Mouse (Mus musculus) CH12.LX (cell line): ENCODE results near the gene Lgals9. TPM values are rescaled to one million over a fixed set of nuclear protein-coding genes. Genes with fewer than 3 reads are reported as not detected.

ENCODE experiments used
- DNase-seq: peaks from one replicate; pipeline ENCODE4 v3.0.0-alpha.2; 2013; ENCODE audit errors: extremely low read depth
- H3K27ac ChIP-seq: 2 replicates; pipeline ENCODE4 v1.5.1; 2012; ENCODE audit warnings: low read depth, mild to moderate bottlenecking, control low read depth, moderate library complexity; ENCODE audit not compliant: insufficient read depth
- H3K27me3 ChIP-seq: replicated peaks from 2 replicates; pipeline ENCODE3; 2012; ENCODE audit warnings: inconsistent platforms
- H3K36me3 ChIP-seq, 2 experiments: replicated peaks in 1 of 2; 2 replicates each; pipeline versions ENCODE3 to v1.6.1; 2012; ENCODE audit warnings: inconsistent platforms in 1 of 2, low read length in 1 of 2, mild to moderate bottlenecking in 1 of 2, mixed read lengths in 1 of 2, moderate library complexity in 1 of 2; ENCODE audit not compliant: control insufficient read depth in 1 of 2, insufficient read depth in 1 of 2
- H3K4me1 ChIP-seq, 2 experiments: 2 replicates each; pipeline ENCODE4 v1.6.1; 2012; ENCODE audit warnings: inconsistent platforms in 1 of 2, moderate library complexity in 1 of 2; ENCODE audit not compliant: insufficient read depth in 2 of 2, control insufficient read depth in 1 of 2
- H3K4me2 ChIP-seq: 2 replicates; pipeline ENCODE4 v1.6.1; 2012; ENCODE audit warnings: low read depth, mild to moderate bottlenecking, control low read depth; ENCODE audit not compliant: poor library complexity, insufficient read depth, severe bottlenecking
- H3K4me3 ChIP-seq, 3 experiments: fragments of 150-350 bp in 1 of 3; sonication (generic) in 1 of 3; replicated peaks in 1 of 3; 2 replicates each; pipeline versions ENCODE3 to v1.5.1; 2011 to 2012; ENCODE audit warnings: low read depth in 2 of 3, low read length in 2 of 3, mild to moderate bottlenecking in 2 of 3, moderate library complexity in 2 of 3, control low read depth in 1 of 3, improper control_type of control experiment in 1 of 3, inconsistent platforms in 1 of 3, mixed read lengths in 1 of 3; ENCODE audit not compliant: poor library complexity in 1 of 3
- H3K79me2 ChIP-seq: replicated peaks from 2 replicates; pipeline ENCODE4 v1.6.1; 2012; ENCODE audit warnings: mild to moderate bottlenecking, moderate library complexity; ENCODE audit not compliant: control insufficient read depth, poor library complexity, insufficient read depth, severe bottlenecking; ENCODE audit errors: extremely low read depth
- H3K9ac ChIP-seq: 2 replicates; pipeline ENCODE4 v1.6.1; 2012; ENCODE audit warnings: low read depth, mild to moderate bottlenecking, control low read depth, moderate library complexity; ENCODE audit not compliant: insufficient read depth
- H3K9me3 ChIP-seq: replicated peaks from 2 replicates; pipeline ENCODE3; 2012; ENCODE audit warnings: low read length, inconsistent platforms, mixed read lengths
- BHLHE40 ChIP-seq: IDR thresholded peaks from 2 replicates; pipeline ENCODE4 v1.6.1; 2011; ENCODE audit warnings: mild to moderate bottlenecking, low read depth, low read length, improper control_type of control experiment
- CHD1 ChIP-seq: IDR thresholded peaks from 2 replicates; pipeline ENCODE4 v1.6.1; 2012; ENCODE audit warnings: low read depth, low read length, improper control_type of control experiment, inconsistent platforms
- E2F4 ChIP-seq: IDR thresholded peaks from 2 replicates; pipeline ENCODE4 v1.6.1; 2011; ENCODE audit warnings: low read depth, low read length, improper control_type of control experiment; ENCODE audit not compliant: insufficient replicate concordance
- ELF1 ChIP-seq: IDR thresholded peaks from 2 replicates; pipeline ENCODE4 v1.6.1; 2014; ENCODE audit warnings: low read depth, mild to moderate bottlenecking, inconsistent platforms, low read length, improper control_type of control experiment
- EP300 ChIP-seq: IDR thresholded peaks from 2 replicates; pipeline ENCODE4 v1.6.1; 2011; ENCODE audit warnings: low read length, improper control_type of control experiment
- ETS1 ChIP-seq: conservative IDR thresholded peaks from 2 replicates; pipeline ENCODE4 v1.6.1; 2012; ENCODE audit warnings: low read depth, mild to moderate bottlenecking, inconsistent platforms, low read length, improper control_type of control experiment, moderate library complexity
- GABPA ChIP-seq: IDR thresholded peaks from 2 replicates; pipeline ENCODE4 v1.6.1; 2012; ENCODE audit warnings: low read depth, low read length, improper control_type of control experiment, inconsistent platforms; ENCODE audit not compliant: insufficient replicate concordance
- HCFC1 ChIP-seq: IDR thresholded peaks from 2 replicates; pipeline ENCODE4 v1.6.1; 2012; ENCODE audit warnings: low read depth, mild to moderate bottlenecking, inconsistent platforms, low read length, improper control_type of control experiment
- IRF4 ChIP-seq: IDR thresholded peaks from 2 replicates; pipeline ENCODE4 v1.6.1; 2014; ENCODE audit warnings: low read depth, mild to moderate bottlenecking, inconsistent platforms, low read length, improper control_type of control experiment
- JUN ChIP-seq: IDR thresholded peaks from 2 replicates; pipeline ENCODE4 v1.6.1; 2011; ENCODE audit warnings: low read depth, mild to moderate bottlenecking, low read length, improper control_type of control experiment, moderate library complexity; ENCODE audit not compliant: insufficient read depth
- JUND ChIP-seq: conservative IDR thresholded peaks from 2 replicates; pipeline ENCODE4 v1.6.1; 2011; ENCODE audit warnings: low read depth, low read length, improper control_type of control experiment
- KAT2A ChIP-seq: IDR thresholded peaks from 2 replicates; pipeline ENCODE4 v1.6.1; 2012; ENCODE audit warnings: low read length, improper control_type of control experiment, inconsistent platforms; ENCODE audit not compliant: insufficient replicate concordance
- MAFK ChIP-seq: IDR thresholded peaks from 2 replicates; pipeline ENCODE4 v1.6.1; 2011; ENCODE audit warnings: low read length, improper control_type of control experiment; ENCODE audit not compliant: insufficient replicate concordance
- MAX ChIP-seq: IDR thresholded peaks from 2 replicates; pipeline ENCODE4 v1.6.1; 2011; ENCODE audit warnings: low read length, improper control_type of control experiment
- MEF2A ChIP-seq: IDR thresholded peaks from 2 replicates; pipeline ENCODE4 v1.6.1; 2014; ENCODE audit warnings: low read depth, mild to moderate bottlenecking, inconsistent platforms, low read length, improper control_type of control experiment, borderline replicate concordance
- POLR2AphosphoS2 ChIP-seq: IDR thresholded peaks from 2 replicates; pipeline ENCODE4 v1.6.1; 2011; ENCODE audit warnings: low read depth, low read length, improper control_type of control experiment
- RCOR1 ChIP-seq: conservative IDR thresholded peaks from 2 replicates; pipeline ENCODE4 v1.6.1; 2012; ENCODE audit warnings: low read depth, mild to moderate bottlenecking, inconsistent platforms, low read length, improper control_type of control experiment
- TBP ChIP-seq: conservative IDR thresholded peaks from 2 replicates; pipeline ENCODE4 v1.6.1; 2011; ENCODE audit warnings: low read depth, low read length, improper control_type of control experiment
- UBTF ChIP-seq: IDR thresholded peaks from 2 replicates; pipeline ENCODE4 v1.6.1; 2012; ENCODE audit warnings: low read depth, mild to moderate bottlenecking, inconsistent platforms, low read length, improper control_type of control experiment, moderate library complexity
- USF1 ChIP-seq: IDR thresholded peaks from 2 replicates; pipeline ENCODE4 v1.6.1; 2014; ENCODE audit warnings: low read depth, mild to moderate bottlenecking, inconsistent platforms, low read length, improper control_type of control experiment
- USF2 ChIP-seq: conservative IDR thresholded peaks from 2 replicates; pipeline ENCODE4 v1.6.1; 2011; ENCODE audit warnings: low read depth, low read length, improper control_type of control experiment
- ZKSCAN1 ChIP-seq: IDR thresholded peaks from 2 replicates; pipeline ENCODE4 v1.6.1; 2012; ENCODE audit warnings: low read depth, inconsistent platforms, low read length, improper control_type of control experiment, borderline replicate concordance
- ZNF384 ChIP-seq: IDR thresholded peaks from 2 replicates; pipeline ENCODE4 v1.6.1; 2012; ENCODE audit warnings: low read depth, low read length, improper control_type of control experiment, inconsistent platforms
- dilution Hi-C: fragments of 300-500 bp; cut with MboI; formaldehyde crosslinking; loops from 2 replicates; pipeline ENCODE4 v1.14.3; 2020; ENCODE audit warnings: low sequenced_read_pairs; ENCODE audit not compliant: extremely low pct_unique_long_range_greater_than_20kb, extremely low pct_ligation_motif_present
- in situ Hi-C: fragments of 300-500 bp; cut with MboI; formaldehyde crosslinking; loops from 3 replicates; pipeline ENCODE4 v1.14.3; 2019; ENCODE audit warnings: low sequenced_read_pairs, low pct_ligation_motif_present, low pct_unique_long_range_greater_than_20kb, mixed read lengths
- polyA plus RNA-seq: library from polyadenylated mRNA; unstranded; fragments of >175 nt; gene quantifications from 2 replicates; pipeline ENCODE4 v1.2.1, GENCODE M21; 2012; ENCODE audit warnings: low read depth; ENCODE audit not compliant: insufficient read length
- total RNA-seq, 2 experiments: library from RNA; depleted of rRNA; stranded (reverse); fragments of 300-350 nt in 1 of 2; fragments of >200 nt in 1 of 2; gene quantifications; 2 replicates each; pipeline ENCODE4 v1.2.3; 2012 to 2014

Gene Lgals9
- total and polyA plus RNA-seq, 3 experiments = 4.9 to 16.4 (median 5.0) TPM

DNA sequence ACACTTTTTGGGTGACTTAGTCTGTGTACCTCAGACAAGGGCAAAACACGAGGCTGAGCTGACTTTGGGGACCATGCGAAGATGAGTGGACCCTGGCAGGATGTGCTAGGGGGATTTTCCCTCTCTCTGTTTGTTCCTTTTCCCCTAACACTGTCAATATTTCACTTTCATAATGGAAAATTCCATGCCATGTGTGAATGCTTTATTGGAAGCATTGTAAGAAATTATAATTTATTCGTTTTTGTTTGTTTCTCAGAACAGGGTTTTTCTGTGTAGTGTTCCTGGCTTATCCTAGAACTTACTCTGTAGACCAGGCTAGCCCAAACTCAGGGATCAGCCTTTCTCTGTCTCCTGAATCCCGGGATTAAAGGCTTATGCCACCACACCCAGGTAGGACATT, 65.0 kb downstream of the Lgals9 start:
- TF ChIP-seq MAX = peak; percentile 43; the same call in 1 of the 2 replicates
- peak; percentile 17; the same call in 1 of the 2 replicates for TF ChIP-seq BHLHE40
- peak; percentile 73 for TF ChIP-seq EP300
- TF ChIP-seq MAFK = no peak
- no peak for TF ChIP-seq HCFC1
- peak; percentile 74; the same call in 1 of the 2 replicates for TF ChIP-seq IRF4
- 0 out of 2 replicates have a peak, but pooled peaks have one; percentile 61 for TF ChIP-seq RCOR1
- peak; percentile 69 for TF ChIP-seq ETS1
- no peak for TF ChIP-seq E2F4
- 0 out of 2 replicates have a peak, but pooled peaks have one; percentile 14 for TF ChIP-seq MEF2A
- peaks cover 20 to 86% of the 10 kb centered on the region in 2 experiments for H3K4me1 ChIP-seq
- H3K9ac ChIP-seq = peak overlapping the region; percentile 5; the same call in 1 of the 2 replicates
- no peaks in the 10 kb centered on the region for H3K27me3 ChIP-seq
- peaks cover 0 to 3% of the 10 kb centered on the region in 2 experiments for H3K36me3 ChIP-seq
- no peak overlapping the region for H3K4me2 ChIP-seq
- in situ Hi-C loops (no loop called here), dilution Hi-C loops (no loop called here)
- no peak overlapping the region for H3K4me3 ChIP-seq
- no peak overlapping the region for H3K27ac ChIP-seq
- no peaks in the 10 kb centered on the region for H3K9me3 ChIP-seq
- no peak for DNase-seq
- no peaks in the 10 kb centered on the region for H3K79me2 ChIP-seq

GRCm38 (mm10) chr11:78916410-78916809, 68.3 kb downstream of the Lgals9 start:
- H3K4me3 ChIP-seq = no peak overlapping the region
- H3K4me2 ChIP-seq = no peak overlapping the region
- H3K27me3 ChIP-seq = no peaks in the 10 kb centered on the region
- no peaks in the 10 kb centered on the region for H3K36me3 ChIP-seq
- peak; percentile 41 for DNase-seq
- no peaks in the 10 kb centered on the region for H3K79me2 ChIP-seq
- H3K27ac ChIP-seq = no peak overlapping the region
- H3K9me3 ChIP-seq = no peaks in the 10 kb centered on the region
- H3K4me1 ChIP-seq = peaks cover 26 to 56% of the 10 kb centered on the region in 2 experiments
- in situ Hi-C loops (no loop called here), dilution Hi-C loops (no loop called here)
- peak; percentile 13; the same call in 1 of the 2 replicates for TF ChIP-seq USF1
- peak; percentile 31 for TF ChIP-seq USF2
- TF ChIP-seq KAT2A = no peak
- peak; percentile 58 for TF ChIP-seq EP300
- TF ChIP-seq E2F4 = no peak
- TF ChIP-seq UBTF = no peak
- 0 out of 2 replicates have a peak, but pooled peaks have one; percentile 13 for TF ChIP-seq MEF2A
- TF ChIP-seq BHLHE40 = peak; percentile 13; the same call in 1 of the 2 replicates
- no peak for TF ChIP-seq POLR2AphosphoS2
- TF ChIP-seq JUN = peak; percentile 22; the same call in 1 of the 2 replicates
- TF ChIP-seq ZNF384 = no peak
- no peak for TF ChIP-seq RCOR1
- TF ChIP-seq CHD1 = no peak
- peak; percentile 71; the same call in 1 of the 2 replicates for TF ChIP-seq IRF4
- no peak for TF ChIP-seq ZKSCAN1
- TF ChIP-seq ETS1 = peak; percentile 64; the same call in 1 of the 2 replicates
- no peak for TF ChIP-seq GABPA
- peak; percentile 46; the same call in 1 of the 2 replicates for TF ChIP-seq JUND
- TF ChIP-seq TBP = no peak
- TF ChIP-seq ELF1 = no peak
- TF ChIP-seq, all 38 proteins: peak for 9
- H3K9ac ChIP-seq = no peak overlapping the region
